Mouse (Mus musculus) G1E (cell line): ENCODE measurements around the gene Rrn3.

Source experiments
- CTCF ChIP-seq: IDR thresholded peaks from 2 replicates; pipeline ENCODE4 v1.5.1; 2012; ENCODE audit warnings: low read depth, low read length, inconsistent platforms, mixed read lengths
- GATA1 ChIP-seq: IDR thresholded peaks from 2 replicates; pipeline ENCODE4 v1.6.1; 2012; ENCODE audit warnings: borderline replicate concordance, low read length, inconsistent platforms, mixed read lengths
- POLR2AphosphoS5 ChIP-seq: IDR thresholded peaks from 2 replicates; pipeline ENCODE4 v1.6.1; 2012; ENCODE audit warnings: low read depth, low read length, inconsistent platforms; ENCODE audit not compliant: insufficient replicate concordance

DNA sequence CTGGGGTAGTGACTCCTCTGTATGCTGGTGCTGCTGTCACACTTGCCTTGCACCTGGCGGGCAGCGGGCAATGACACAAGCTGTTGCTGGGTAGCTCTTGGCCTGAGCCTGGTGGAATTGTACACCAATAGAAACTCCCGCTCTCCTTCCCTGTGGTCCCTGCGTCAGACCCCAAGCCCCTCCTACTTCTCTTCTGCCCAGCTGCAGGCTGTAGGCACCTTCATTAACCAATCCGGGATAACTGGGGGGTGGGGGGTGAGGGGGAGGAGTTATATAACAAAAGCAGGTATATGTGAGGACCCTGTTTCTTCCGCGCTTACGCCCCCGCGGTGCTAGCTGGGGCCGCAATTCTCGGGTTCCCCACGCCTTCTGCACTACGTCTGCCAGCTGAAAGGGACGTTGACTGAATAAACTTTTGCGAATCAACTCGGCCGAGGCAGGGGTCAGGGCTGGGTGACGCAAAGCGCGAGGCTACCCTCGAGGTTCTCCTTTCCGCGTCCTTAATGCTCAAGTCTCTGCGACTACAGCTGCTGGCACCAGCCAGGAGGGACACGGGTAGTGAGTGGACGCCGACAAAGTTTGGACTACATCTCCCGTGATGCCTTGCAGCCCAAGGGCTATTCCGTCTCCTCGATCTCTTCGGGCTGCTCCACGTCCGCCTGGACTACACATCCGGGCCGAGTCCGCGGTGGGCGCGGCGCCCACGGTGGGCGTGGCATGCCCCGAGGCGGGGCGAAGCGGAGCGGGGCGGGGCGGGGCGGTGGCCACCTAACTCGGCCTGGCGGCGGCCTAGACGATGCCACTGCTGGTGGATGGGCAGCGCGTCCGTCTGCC is 38.3 kb downstream of the Rrn3 start, which contains the start of gene Ntan1:
- TF ChIP-seq CTCF (no peak), POLR2AphosphoS5 (no peak), GATA1 (no peak)
